Mouse (Mus musculus) bone marrow, adult 2 months (tissue): ENCODE results near the gene Acaca.

ENCODE experiments used
- CTCF ChIP-seq: fragments of 200-500 bp; IDR thresholded peaks from 2 replicates; pipeline ENCODE4 v1.5.1; 2011; ENCODE audit warnings: low read length, control low read depth; ENCODE audit not compliant: control insufficient read depth, insufficient read depth
- POLR2A ChIP-seq: fragments of 200-500 bp; IDR thresholded peaks from 2 replicates; pipeline ENCODE4 v1.6.1; 2011; ENCODE audit warnings: low read depth, mild to moderate bottlenecking, control low read depth, low read length, borderline replicate concordance; ENCODE audit not compliant: control insufficient read depth

- TF ChIP-seq CTCF (no peak), POLR2A (no peak)
Measured at GRCm38 (mm10) chr11:84296337-84296736, 166.9 kb downstream of the Acaca start.
